Mouse (Mus musculus) CD4-positive, CD25-positive, alpha-beta regulatory T cell, adult 4 months (primary cell): ENCODE measurements around the gene Casp2. TPM values are rescaled to one million over a fixed set of nuclear protein-coding genes. Genes with fewer than 3 reads are reported as not detected.
A peak's percentile ranks its signal among the peaks of the same experiment; 100 is the strongest.

ENCODE experiments used
- ATAC-seq: one replicate; pipeline ENCODE4 v1.8.0; 2017
- polyA plus RNA-seq, 2 experiments: library from polyadenylated mRNA; unstranded; fragments of 100-300 nt; shearing (Covaris generic); gene quantifications; one replicate each; pipeline ENCODE4 v1.2.1; 2017

Gene Casp2
- 10 to 100 TPM; 46.4 to 72.8 TPM for polyA plus RNA-seq

- peak; percentile 90 for ATAC-seq
Measured at GRCm38 (mm10) chr6:42264626-42265312, at the start of gene Casp2. Gene Casp2, plus strand, starts transcription at chr6:42264985.

GRCm38 (mm10) chr6:42215028-42215427 lies 49.8 kb upstream of the Casp2 start, which contains the start of gene Tas2r144:
Gene Tas2r144, plus strand, starts transcription at chr6:42215328.
- ATAC-seq = no peak

DNA sequence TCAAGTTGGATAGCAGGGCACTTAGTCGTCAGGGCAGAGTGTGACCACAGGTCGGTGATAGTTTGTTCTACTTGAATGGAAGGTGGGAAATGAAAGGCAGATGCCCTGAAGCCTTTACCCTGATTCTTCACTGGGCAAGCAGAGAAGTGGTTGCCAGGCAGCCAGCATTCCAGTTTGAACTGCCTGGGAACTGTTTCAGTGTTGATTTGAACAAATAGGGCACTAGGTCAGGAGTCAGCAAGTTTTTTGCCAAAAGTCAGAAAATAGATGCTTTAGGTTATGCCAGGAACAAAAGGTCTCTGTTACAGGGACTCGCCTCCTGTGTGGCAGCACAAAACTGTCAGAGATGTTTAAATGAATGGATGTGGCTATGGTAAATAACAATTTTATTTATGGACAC lies 42.5 kb upstream of the Casp2 start:
- ATAC-seq = no peak

DNA sequence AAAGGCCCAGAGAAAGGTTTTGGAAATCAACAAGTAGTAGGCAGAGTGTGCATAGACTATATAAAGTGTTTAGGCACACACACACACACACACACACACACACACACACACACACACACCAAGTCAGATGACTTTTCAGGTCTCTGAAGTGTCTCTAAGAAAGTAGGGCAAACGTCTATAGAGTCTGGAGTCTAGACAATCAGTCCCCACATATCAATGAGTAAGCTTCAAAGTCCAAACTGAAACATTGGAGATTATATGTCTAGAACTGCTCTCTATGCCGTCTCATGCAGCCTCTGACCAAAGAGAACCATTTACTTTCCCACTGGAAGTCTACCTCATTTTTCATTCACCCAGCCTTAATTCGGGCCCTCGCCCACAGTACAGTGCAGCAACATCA lies 39.7 kb upstream of the Casp2 start:
- ATAC-seq = no peak

DNA sequence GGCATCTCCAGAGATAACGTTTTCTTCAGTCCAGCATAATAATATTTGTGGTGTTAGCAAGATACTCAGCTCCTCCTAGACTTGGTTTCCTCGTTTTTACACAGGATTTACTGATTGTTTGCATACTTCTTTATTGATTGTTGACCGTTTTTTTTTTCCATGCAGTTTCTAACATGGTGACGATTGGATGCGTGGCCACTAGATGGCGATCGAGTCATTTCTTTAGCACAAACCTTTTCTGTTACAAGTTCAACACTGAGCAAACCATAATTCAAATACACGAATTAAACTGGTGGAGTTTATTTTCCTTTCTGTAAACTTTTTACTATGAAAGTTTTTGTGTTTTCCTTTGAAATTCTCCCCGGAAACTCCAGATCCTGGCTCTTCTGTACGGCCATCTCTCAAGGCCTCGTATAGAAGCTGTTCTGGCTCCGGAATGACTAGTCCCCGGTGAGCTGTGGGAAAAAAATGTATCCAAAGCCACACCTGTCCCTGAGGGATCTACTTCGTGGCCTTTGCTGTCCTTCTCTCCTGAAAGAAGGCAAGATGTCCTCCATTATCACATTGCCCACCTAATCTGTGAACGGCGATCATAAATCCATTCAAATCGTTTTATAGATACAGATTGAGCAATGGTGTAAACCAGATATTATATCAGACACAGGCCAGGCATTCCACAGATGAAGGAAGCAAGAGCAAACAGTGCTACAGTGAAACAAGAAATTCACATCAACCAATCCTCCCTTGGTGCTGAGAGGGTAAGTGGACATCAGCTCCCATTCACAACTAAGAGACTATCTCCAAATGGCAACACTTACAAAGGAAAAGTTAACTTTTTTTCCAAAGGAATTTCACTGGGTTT lies 37.3 kb upstream of the Casp2 start:
- peak; percentile 92 for ATAC-seq

DNA sequence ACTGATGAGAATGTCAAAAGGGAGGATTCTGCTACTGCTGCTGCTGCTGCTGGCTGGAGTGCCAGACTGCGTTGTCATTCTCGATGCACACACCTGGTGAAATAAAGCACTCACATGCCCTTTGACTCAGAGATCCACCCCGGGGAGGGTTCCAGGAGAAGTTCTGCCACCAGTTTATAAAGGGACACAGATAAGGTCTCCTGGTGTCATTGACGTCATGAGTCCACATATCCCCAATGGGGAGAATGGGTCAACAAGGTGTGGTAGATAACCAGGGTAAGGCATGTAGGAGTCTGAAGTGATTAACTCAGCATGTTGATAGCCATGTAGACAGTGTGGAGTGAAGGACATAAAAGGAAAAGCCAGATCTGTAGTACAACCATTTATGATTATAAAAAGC lies 35.2 kb upstream of the Casp2 start:
- ATAC-seq = no peak

DNA sequence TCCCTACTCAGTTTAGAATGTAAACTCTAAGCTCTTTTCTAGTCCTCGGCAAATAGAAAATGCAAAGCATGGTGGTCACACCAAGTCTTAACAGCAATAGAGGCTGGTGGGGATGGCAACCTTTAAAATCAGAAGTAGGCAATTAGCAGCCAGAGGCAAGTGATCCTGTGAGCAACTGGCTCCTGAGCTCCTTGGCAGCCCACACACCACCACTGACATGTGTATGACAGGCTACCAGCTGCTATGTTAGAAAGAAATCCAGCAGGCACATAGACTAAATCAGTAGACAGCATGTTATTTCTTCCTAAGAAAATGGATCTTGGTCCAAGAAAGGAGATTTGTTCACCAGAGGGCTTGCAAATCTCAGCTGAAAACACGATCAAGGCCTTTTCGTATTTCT lies 33.6 kb upstream of the Casp2 start:
- ATAC-seq = no peak

- ATAC-seq = no peak
Measured at GRCm38 (mm10) chr6:42237276-42237805, 27.4 kb upstream of the Casp2 start.

GRCm38 (mm10) chr6:42241311-42242045 lies 23.3 kb upstream of the Casp2 start:
- ATAC-seq = no peak

GRCm38 (mm10) chr6:42245711-42246353 lies 19.0 kb upstream of the Casp2 start, which contains the start of gene Gstk1:
Gene Gstk1, plus strand, starts transcription at chr6:42245935.
- ATAC-seq = peak; percentile 99

DNA sequence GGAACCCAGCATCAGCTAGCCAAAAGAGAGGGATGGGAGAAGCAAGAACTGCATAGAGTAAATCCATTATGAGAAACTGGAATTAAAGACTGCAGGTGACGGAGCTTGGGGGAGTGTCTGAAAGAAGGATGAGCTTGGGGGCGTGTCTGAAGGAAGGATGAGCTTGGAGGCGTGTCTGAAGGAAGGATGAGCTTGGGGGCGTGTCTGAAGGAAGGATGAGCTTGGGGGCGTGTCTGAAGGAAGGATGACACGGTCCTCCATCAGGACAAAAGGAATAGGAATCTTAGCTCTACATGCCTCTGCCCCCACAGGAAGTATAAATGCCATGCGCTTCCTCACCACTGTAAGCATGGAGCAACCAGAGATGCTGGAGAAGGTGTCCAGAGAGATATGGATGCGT lies 17.6 kb upstream of the Casp2 start:
- ATAC-seq = no peak

DNA sequence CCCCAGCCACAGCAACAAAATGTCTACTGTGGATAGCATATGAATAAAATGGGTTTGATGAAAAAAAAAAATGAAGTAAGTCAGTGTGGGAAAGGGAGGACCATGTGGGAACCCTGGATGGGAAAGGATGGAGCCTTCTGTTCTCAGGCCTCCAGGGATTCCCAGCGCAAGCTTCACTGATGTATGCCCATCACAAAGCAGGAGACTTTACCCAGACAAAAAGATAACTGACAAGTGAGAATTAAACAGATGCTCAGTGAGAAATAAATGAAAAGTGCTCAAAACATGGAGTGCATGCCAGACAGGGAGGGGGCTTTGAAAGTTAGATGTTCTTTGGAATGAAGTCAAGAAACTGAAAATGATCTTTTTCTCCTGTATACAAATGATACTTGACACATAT lies 16.8 kb upstream of the Casp2 start:
- no peak for ATAC-seq

DNA sequence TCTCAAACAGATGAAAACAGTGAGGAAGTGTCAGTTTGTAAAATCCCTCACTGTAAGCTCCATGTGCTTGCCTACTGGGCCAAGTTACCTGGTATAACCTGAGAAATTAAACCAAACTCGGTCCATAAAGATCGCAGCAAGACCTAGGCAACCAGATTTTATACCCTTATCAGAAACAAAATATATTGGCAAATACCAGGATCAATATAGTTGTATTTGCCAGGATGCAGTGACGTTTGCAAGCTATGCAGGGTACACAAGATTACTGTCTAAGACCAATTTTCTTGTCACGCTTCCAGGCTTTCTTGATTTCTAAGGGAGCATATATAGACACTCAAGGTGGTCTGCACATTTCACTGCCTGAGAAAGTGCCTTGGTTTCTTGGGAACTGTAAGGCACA lies 13.0 kb upstream of the Casp2 start:
- no peak for ATAC-seq

- ATAC-seq = no peak
Measured at GRCm38 (mm10) chr6:42253103-42253502, 11.7 kb upstream of the Casp2 start.

DNA sequence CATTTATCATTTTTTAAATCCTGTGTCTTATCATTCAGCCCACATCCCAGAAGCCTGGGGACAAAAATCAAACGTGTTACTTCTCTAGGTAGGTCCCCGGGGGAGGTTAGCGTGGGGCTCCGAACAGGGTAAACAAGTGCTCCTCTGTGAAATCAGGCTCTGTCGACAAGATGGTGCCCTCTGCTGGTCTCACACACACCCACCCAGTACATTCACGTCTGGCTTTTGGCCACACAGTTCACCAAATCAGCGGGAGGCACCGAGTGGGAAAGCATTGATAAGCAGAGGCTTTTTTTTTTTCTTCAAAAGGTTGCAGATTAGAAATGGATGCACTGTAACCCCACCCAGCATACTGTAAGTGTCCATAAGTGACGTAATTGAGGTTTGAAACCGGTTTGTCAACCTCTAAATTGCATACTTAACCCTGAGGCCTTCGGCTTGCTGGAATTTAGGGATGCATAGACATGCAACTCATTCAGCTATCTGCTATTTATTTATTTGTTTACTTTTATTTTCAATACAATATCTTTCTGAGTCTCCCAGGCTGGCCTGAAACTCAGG lies 7.4 kb upstream of the Casp2 start:
- ATAC-seq = peak; percentile 97

DNA sequence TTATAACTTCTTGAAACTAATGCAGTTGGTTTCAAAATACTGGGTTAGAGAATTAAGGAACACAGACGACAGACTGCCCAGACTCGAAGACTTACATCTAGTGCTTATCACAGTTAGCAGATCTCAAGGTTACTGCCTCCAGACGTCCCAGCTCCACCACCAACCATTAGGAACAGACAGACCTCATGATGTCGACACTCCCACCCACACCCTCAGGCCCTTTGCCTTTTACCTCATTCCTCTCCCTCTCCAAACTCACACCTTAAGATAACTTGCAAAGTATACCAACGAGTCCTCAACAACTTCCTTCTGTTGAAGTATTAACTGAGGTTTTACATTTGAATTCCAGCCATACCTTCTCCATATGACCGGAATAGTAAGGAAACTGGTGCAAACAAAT lies 4.4 kb upstream of the Casp2 start:
- no peak for ATAC-seq

DNA sequence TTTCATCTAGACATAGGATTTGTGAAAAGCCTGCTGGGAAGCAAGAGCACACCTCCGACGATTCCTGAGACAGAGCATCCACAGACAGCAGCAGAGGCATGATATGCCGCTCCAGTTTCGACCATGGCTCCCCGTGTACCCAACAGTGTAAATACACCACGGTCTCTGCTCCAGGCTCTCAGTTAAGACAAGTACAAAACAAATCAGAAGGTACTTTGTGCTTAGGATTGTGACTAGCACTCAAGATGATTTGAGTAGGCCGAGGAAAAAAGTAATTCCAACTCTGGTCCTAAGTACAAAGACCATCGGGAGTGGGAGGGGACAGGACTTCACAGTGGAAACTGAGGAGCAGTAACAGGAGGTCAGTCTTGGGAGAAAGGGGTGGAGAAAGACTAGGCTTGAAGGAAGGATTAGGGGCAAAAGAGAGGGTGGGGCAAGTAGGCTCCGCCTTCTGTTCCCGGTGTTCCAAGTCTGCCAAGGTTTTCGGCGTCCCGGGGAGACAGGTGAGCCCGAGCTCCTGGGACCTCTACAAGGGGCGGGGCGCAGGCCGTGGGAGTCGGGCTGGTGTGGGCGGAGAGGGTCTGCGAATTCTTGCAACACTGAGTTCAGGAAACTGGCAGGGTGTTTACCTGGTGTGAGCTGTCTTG lies 3.1 kb upstream of the Casp2 start, which contains the start of gene Tmem139:
Gene Tmem139 (plus strand): TSS at position 447 of the 647 bp plus-strand sequence.
- no peak for ATAC-seq

GRCm38 (mm10) chr6:42265391-42266330 lies 876 bp downstream of the Casp2 start:
- ATAC-seq = peak; percentile 46

GRCm38 (mm10) chr6:42270817-42271216 lies 6.0 kb downstream of the Casp2 start:
- no peak for ATAC-seq

DNA sequence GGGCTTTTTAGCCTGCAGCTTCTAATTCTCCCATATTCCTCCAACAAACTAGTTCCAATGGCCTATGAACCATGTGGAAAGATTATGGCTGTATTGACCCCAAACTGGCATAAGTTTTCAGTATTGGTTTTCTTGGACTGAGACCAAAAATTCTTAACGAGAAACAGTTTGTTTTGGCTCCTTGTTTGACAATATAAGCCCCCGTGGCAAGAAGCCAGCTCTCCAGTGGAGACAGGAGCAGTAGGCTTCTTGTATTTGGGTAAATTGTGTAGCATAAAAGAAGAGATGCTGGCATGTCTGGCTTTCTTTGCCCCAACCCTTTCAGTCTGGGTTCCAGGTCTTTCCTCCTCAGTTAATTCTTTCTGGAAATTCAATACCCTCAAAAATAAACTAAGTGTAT lies 11.4 kb downstream of the Casp2 start:
- no peak for ATAC-seq
